Mouse (Mus musculus) heart, embryonic 10.5 days (tissue): ENCODE results near the gene Dnajc25. TPM values are rescaled to one million over a fixed set of nuclear protein-coding genes. Genes with fewer than 3 reads are reported as not detected.

ENCODE experiments used
- DNase-seq: peaks from one replicate; pipeline ENCODE4 v3.0.0-alpha.2; 2017; ENCODE audit warnings: low spot score
- H3K27ac ChIP-seq: fragments of 300-500 bp; sonication (generic); 2 replicates; pipeline ENCODE4 v1.5.1; 2016; ENCODE audit warnings: mild to moderate bottlenecking
- H3K27me3 ChIP-seq: fragments of 300-500 bp; sonication (generic); 2 replicates; pipeline ENCODE4 v1.6.1; 2016; ENCODE audit warnings: mild to moderate bottlenecking; ENCODE audit not compliant: poor library complexity, insufficient read depth, severe bottlenecking
- H3K36me3 ChIP-seq: fragments of 300-500 bp; sonication (generic); 2 replicates; pipeline ENCODE4 v1.6.1; 2016; ENCODE audit warnings: mild to moderate bottlenecking, moderate library complexity
- H3K4me1 ChIP-seq: fragments of 300-500 bp; sonication (generic); 2 replicates; pipeline ENCODE4 v1.6.1; 2016; ENCODE audit warnings: mild to moderate bottlenecking
- H3K4me3 ChIP-seq: fragments of 300-500 bp; sonication (generic); 2 replicates; pipeline ENCODE4 v1.5.1; 2016; ENCODE audit warnings: mild to moderate bottlenecking, moderate library complexity
- H3K9me3 ChIP-seq: fragments of 300-500 bp; sonication (generic); 2 replicates; pipeline ENCODE4 v1.6.1; 2016; ENCODE audit warnings: mild to moderate bottlenecking, moderate library complexity
- WGBS: fragments of 180-500 bp; shearing (Covaris S2); methylation state at CpG from one replicate; pipeline ENCODE4 v1.1.7; 2016; 5-methylcytosine and 5-hydroxymethylcytosine counted together
- polyA plus RNA-seq: library from polyadenylated mRNA; unstranded; fragments of >200 nt; fragmentation: Nextera tagmentation; extraction: Ambion mirVana; gene quantifications from 2 replicates; pipeline ENCODE4 v1.2.1, GENCODE M21; 2016

Gene Dnajc25
- polyA plus RNA-seq, 1 experiment from 2014 or later: 11.4 TPM

- 38% methylated on average over 3 of the region's 3 CpGs for WGBS
- Histone ChIP-seq H3K36me3 (no peaks in the 10 kb centered on the region), H3K9me3 (no peaks in the 10 kb centered on the region), H3K4me1 (no peaks in the 10 kb centered on the region), H3K27me3 (no peaks in the 10 kb centered on the region), H3K4me3 (no peak overlapping the region), H3K27ac (no peak overlapping the region)
- no peak for DNase-seq
Observed at GRCm38 (mm10) chr4:59047222-59047621, 52.4 kb downstream of the Dnajc25 start.

- H3K4me3 ChIP-seq: no peak overlapping the region
- 80% methylated on average over 1 of the region's 1 CpGs for WGBS
- peaks cover 8% of the 10 kb centered on the region for H3K4me1 ChIP-seq
- no peak overlapping the region for H3K27ac ChIP-seq
- no peak for DNase-seq
- no peaks in the 10 kb centered on the region for H3K36me3 ChIP-seq
- no peaks in the 10 kb centered on the region for H3K27me3 ChIP-seq
- H3K9me3 ChIP-seq: no peaks in the 10 kb centered on the region
Observed at GRCm38 (mm10) chr4:59051081-59051480, 56.2 kb downstream of the Dnajc25 start.

GRCm38 (mm10) chr4:59057929-59058328, 63.1 kb downstream of the Dnajc25 start:
- 85% methylated on average over 3 of the region's 3 CpGs for WGBS
- Histone ChIP-seq H3K36me3 (no peaks in the 10 kb centered on the region), H3K4me3 (no peak overlapping the region), H3K4me1 (peaks cover 8% of the 10 kb centered on the region), H3K27ac (no peak overlapping the region), H3K27me3 (no peaks in the 10 kb centered on the region), H3K9me3 (no peaks in the 10 kb centered on the region)
- no peak for DNase-seq

GRCm38 (mm10) chr4:59062526-59062925, 67.7 kb downstream of the Dnajc25 start:
- no peaks in the 10 kb centered on the region for H3K27me3 ChIP-seq
- WGBS: 73% methylated on average over 12 of the region's 12 CpGs
- H3K9me3 ChIP-seq: no peaks in the 10 kb centered on the region
- no peak overlapping the region for H3K4me3 ChIP-seq
- H3K36me3 ChIP-seq: no peaks in the 10 kb centered on the region
- no peak for DNase-seq
- no peaks in the 10 kb centered on the region for H3K4me1 ChIP-seq
- H3K27ac ChIP-seq: no peak overlapping the region

- DNase-seq: no peak
- Histone ChIP-seq H3K4me1 (no peaks in the 10 kb centered on the region), H3K9me3 (no peaks in the 10 kb centered on the region), H3K27ac (no peak overlapping the region), H3K4me3 (no peak overlapping the region), H3K36me3 (no peaks in the 10 kb centered on the region), H3K27me3 (no peaks in the 10 kb centered on the region)
- 47% methylated on average over 3 of the region's 3 CpGs for WGBS
Observed at GRCm38 (mm10) chr4:59069276-59069675, 74.4 kb downstream of the Dnajc25 start.

Other genes starting within 250 kb of the Dnajc25 start
- 0.07 TPM in 1 of 2 replicates, not detected in the other for gene Olfr267, start 207.3 kb upstream of the Dnajc25 start, polyA plus RNA-seq
- 25.6 and 30.4 TPM in 2 replicates for gene Ecpas, start 82.3 kb upstream of the Dnajc25 start, polyA plus RNA-seq
- gene Zkscan16, start 51.4 kb upstream of the Dnajc25 start, polyA plus RNA-seq: 0.28 and 0.38 TPM in 2 replicates
- 10.6 and 17.0 TPM in 2 replicates for gene Ptgr1, start 7.9 kb upstream of the Dnajc25 start, polyA plus RNA-seq
- gene Gm20503, start 8.1 kb downstream of the Dnajc25 start, polyA plus RNA-seq: 10.9 and 14.1 TPM in 2 replicates
- 44.4 and 55.4 TPM in 2 replicates for gene Gng10, start 40.0 kb downstream of the Dnajc25 start, polyA plus RNA-seq
- gene AI481877, start 143.9 kb downstream of the Dnajc25 start, polyA plus RNA-seq: not detected in 2 replicates
- gene Ugcg, start 194.2 kb downstream of the Dnajc25 start, polyA plus RNA-seq: 8.2 and 9.7 TPM in 2 replicates